Mouse (Mus musculus): ENCODE measurements around the gene Fbn1.
A peak's percentile ranks its signal among the peaks of the same experiment; 100 is the strongest.

Gene Fbn1

GRCm38 (mm10) chr2:125337239-125337638 lies 170.6 kb downstream of the Fbn1 start:
- no peak for DNase-seq (ENCODE audit: low read depth)

- DNase-seq (ENCODE audit: low read depth), result no peak
Observed at GRCm38 (mm10) chr2:125335206-125335605, 172.6 kb downstream of the Fbn1 start.

GRCm38 (mm10) chr2:125334163-125334562 lies 173.6 kb downstream of the Fbn1 start:
- no peak for DNase-seq (ENCODE audit: low read depth)

GRCm38 (mm10) chr2:125331581-125331980 lies 176.2 kb downstream of the Fbn1 start:
- DNase-seq (ENCODE audit: low read depth), result no peak

GRCm38 (mm10) chr2:125330506-125330905 lies 177.3 kb downstream of the Fbn1 start:
- no peak for DNase-seq (ENCODE audit: low read depth)

- DNase-seq (ENCODE audit: low read depth), result no peak
Observed at GRCm38 (mm10) chr2:125325125-125325855, 182.5 kb downstream of the Fbn1 start.

DNA sequence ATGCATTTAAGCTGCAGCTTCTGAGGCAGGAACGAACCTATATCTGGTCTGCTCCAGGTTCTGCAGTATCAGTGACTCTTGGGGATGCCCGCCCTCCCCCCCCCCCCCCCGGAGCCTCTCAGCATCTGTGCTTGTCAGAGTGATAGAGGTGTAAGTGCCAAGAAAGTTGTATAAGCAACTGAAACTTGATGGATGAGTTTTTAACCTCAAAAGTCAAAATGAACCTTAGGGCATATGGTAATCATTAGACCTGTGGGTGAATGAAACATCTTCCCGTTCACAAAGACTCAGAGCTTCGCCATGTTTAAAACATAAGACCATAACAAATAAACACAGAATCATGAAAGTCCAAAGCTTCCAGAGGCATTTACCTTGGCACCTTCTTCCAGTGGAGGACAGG lies 183.3 kb downstream of the Fbn1 start:
- DNase-seq (ENCODE audit: low read depth), result no peak

GRCm38 (mm10) chr2:125323347-125323746 lies 184.4 kb downstream of the Fbn1 start:
- DNase-seq (ENCODE audit: low read depth), result no peak

DNA sequence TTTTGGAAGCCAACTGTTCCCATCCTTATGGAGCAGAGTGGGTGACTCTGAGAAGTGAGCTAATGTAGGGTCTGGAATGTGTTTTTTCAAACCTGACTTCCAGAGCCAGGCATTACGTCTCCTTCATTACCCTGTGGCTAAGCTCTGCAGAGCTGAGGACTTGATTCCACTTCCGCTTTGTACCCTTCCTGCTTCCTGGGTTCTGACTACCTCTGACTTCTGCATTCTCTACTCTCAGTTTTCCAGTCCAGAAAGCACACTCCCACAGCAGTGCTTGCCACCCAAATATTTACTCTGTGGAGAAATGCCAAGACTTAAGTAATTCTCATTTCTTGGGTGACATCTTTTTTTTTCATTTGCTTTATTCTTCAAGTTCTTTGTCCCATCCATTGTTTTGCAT lies 185.2 kb downstream of the Fbn1 start:
- DNase-seq (ENCODE audit: low read depth), result no peak

DNA sequence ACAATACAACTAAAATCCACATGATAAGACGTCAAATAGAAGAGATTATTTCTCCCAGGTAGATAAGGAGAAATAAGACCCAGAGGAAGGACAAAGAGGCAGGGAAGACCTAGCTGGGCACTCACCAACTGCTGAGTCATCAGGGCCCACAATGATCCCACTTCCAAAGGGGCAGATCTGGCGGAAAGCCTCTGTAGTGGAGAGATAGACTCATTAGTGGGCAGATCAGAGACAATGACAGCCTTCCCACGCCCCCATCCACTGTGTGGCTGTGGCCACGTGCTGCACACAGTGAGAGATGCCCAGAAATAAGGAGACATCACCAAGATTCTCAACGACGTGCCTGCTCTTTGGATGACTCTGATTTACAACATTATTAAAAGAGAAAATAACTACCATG lies 186.7 kb downstream of the Fbn1 start:
- no peak for DNase-seq (ENCODE audit: low read depth)

- no peak for DNase-seq (ENCODE audit: low read depth)
Observed at GRCm38 (mm10) chr2:125319651-125320050, 188.1 kb downstream of the Fbn1 start.

GRCm38 (mm10) chr2:125318371-125319061 lies 189.3 kb downstream of the Fbn1 start:
- no peak for DNase-seq (ENCODE audit: low read depth)

DNA sequence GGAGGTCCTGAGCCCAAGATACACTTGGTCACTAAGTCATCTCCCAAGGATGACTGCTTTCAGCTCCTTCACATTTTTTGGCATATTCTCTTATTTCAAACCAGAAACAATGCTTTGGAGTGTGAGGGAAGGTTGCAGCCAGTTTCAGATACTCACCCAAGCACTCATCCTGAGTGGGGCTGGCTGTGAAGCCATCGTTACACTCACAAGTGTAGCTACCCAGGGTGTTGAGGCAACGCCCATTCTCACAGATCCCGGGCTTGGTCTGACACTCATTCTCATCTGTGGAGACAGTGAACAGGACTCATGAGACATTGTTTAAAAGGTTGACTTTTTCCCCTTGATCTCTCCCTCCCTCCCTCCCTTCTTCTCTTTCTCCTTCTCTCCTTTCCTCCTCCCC lies 192.6 kb downstream of the Fbn1 start:
- DNase-seq (ENCODE audit: low read depth), result no peak

GRCm38 (mm10) chr2:125314169-125314925 lies 193.4 kb downstream of the Fbn1 start:
- DNase-seq (ENCODE audit: low read depth), result no peak

DNA sequence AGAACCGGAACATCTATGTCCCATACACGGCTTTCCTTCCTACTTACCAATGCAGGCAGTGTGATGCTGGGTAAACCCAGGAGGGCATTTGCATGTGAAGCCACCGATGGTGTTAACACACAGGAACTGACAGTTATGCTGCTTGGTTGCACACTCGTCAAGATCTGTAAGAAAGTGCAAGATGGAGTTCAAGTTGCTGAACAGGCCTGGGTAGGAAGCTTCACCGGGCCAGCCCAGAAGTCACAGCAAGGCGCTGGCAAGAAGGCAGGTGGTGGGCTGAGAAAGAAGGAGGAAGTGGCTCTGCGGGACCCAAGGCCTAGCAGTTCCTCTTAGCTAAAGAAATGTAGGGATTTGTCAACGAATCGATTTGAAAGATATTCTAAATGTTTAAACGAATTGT lies 198.1 kb downstream of the Fbn1 start:
- no peak for DNase-seq (ENCODE audit: low read depth)

- DNase-seq (ENCODE audit: low read depth), result no peak
Observed at GRCm38 (mm10) chr2:125305671-125306070, 202.1 kb downstream of the Fbn1 start.

DNA sequence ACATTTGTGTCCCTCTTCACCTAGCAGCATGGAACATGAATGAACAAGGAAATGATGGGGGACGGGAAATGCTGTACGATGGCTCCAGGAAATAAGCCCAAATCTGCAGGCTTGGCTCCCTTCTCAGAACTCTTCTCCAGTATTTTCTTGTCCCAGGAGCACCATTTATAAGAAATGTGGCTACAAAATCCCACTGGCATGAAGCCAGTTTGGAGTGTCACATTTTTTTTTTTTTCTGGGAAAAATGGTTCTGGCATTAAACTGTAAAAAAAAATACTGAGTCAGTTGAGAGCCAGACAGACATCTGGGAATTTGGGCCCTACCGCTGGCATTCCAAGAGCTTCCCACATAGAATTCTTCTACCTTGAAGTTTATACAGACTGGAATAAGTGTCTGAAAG lies 203.0 kb downstream of the Fbn1 start:
- DNase-seq (ENCODE audit: low read depth), result no peak

DNA sequence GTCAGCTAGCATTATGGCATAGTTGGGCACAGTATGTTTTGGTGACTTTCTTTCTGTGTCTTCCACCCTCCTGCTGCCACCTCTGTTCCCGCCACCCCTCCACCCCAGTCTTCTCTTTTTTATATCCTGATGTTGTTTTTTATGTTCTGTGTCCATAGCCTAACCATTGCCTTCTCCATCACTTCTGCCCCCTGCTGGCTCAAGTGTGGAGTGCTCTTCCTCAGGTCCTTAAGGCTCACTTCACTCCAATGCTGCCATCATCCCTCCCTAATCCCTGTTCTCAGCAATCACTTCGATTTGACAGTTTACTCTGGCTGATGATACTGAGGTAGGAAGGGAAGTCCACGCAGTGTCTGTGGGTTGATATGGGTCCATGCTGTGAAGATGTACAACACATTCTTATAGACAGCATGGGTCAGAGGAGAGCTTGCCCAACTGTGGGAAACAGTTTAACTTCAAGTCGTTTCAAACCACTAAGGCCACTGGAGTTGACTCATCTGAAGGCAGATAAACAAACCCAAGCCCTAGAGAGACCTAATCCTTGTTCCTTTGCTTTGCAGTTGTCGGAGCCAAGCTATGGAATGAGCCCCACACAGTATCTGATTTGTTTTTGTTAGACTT lies 203.9 kb downstream of the Fbn1 start:
- peak; percentile 9 for DNase-seq (ENCODE audit: low read depth)

GRCm38 (mm10) chr2:125302625-125302924 lies 205.2 kb downstream of the Fbn1 start:
- no peak for DNase-seq (ENCODE audit: low read depth)

- DNase-seq (ENCODE audit: low read depth), result no peak
Observed at GRCm38 (mm10) chr2:125301877-125302624, 205.7 kb downstream of the Fbn1 start.

DNA sequence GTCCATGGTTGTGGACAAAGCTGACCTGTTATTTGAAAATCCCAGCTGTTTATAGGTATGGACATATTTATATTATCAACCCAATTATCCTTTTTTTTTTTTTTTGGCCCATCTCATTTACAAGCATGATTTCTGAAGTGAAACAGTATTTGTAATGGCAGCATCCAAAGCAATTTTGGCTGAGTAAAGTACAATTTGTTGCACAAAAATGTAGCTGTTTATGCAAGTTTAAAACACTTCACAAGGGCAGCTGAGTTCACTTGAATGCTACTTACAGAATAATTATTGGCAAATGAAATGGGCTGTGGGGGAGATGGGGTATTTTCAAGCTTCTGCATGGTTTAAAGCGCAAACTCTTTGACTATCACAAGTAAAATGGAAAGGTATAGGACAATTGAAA lies 209.0 kb downstream of the Fbn1 start:
- DNase-seq (ENCODE audit: low read depth), result no peak

DNA sequence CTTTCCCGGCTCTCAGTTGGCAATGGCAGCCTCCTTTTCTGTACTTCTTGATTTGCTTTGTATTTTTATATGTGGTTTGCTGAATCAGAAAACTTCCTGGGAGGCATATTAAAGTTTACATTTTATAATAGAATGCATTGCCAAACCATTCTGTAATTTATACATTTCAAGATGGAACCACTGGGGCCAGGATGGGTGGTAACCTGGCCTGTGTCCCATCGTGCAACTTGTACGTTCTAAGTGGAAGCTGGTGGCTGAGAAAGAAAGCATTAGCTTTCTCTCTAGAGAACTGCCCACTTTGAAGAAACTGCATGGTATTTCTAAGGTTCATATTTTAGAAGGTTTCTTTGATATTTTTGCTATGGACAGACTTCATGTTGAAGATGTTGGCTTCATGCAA lies 212.3 kb downstream of the Fbn1 start:
- no peak for DNase-seq (ENCODE audit: low read depth)
